Mouse (Mus musculus) adrenal gland, postnatal 10 days (tissue): ENCODE measurements around the gene Cul4b. TPM values are rescaled to one million over a fixed set of nuclear protein-coding genes. Genes with fewer than 3 reads are reported as not detected.

Experiments
- total RNA-seq, 2 experiments: library from RNA; stranded (reverse); gene quantifications; 2 replicates each; pipeline ENCODE4 v1.2.3; 2021

Cul4b gene
- total RNA-seq, 2 experiments from 2014 or later = 34.4 to 36.7 TPM

Other genes starting within 250 kb of the Cul4b start
- 100 to 1,000 TPM; 166 to 197 TPM for gene Lamp2, start 119.7 kb downstream of the Cul4b start, total RNA-seq
- gene Mcts1, start 24.4 kb upstream of the Cul4b start, total RNA-seq = 10 to 100 TPM; 87.5 to 93.6 TPM
- gene C1galt1c1, start 58.9 kb upstream of the Cul4b start, total RNA-seq = 10 to 100 TPM; 15.8 to 16.2 TPM
- not detected for gene 6030498E09Rik, start 196.5 kb upstream of the Cul4b start, total RNA-seq